Mouse (Mus musculus): ENCODE data around the gene Ubl3.
A peak's percentile ranks its signal among the peaks of the same experiment; 100 is the strongest.

The Ubl3 gene

DNA sequence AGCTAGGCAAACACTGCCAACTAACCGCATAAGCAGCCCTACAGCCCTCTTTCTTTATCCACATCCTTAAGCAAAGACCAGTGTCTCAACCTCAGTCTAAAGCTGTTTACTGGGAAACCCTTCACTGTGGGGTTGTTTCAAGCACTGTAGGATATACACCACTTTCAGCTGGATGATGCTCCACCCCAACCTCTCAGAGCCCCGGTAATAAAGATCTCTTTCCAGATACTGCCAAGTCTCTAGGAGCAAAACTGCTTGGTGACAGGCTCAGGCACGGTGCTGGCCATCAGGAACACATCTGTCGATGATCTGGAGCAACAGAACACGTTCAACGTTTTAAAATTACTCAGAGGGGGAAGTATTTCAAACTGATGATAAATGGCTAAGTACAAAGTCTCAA lies 25.0 kb downstream of the Ubl3 start:
- no peak for DNase-seq (ENCODE audit: low spot score)

DNA sequence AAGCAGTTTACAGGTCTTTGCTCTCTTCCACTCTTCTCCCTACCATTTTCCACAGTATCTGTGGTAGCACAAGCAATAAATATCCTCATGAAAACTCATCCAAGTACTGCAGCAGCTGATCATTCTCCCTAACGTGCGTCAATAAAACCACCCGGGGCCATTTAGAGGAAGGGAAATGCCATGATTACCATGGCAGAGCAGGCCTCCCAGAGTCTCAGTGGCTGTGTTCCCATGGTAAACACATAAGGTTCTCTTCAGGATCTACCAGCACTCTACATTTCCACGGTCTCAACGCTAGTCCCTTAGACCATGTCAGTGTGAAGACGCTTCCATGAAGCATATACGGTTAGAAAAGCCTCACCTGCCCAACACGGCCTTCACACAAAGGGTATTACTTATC lies 26.0 kb downstream of the Ubl3 start:
- DNase-seq (ENCODE audit: low spot score) = no peak

GRCm38 (mm10) chr5:148523202-148523971 lies 29.2 kb downstream of the Ubl3 start:
- DNase-seq (ENCODE audit: low spot score) = no peak

DNA sequence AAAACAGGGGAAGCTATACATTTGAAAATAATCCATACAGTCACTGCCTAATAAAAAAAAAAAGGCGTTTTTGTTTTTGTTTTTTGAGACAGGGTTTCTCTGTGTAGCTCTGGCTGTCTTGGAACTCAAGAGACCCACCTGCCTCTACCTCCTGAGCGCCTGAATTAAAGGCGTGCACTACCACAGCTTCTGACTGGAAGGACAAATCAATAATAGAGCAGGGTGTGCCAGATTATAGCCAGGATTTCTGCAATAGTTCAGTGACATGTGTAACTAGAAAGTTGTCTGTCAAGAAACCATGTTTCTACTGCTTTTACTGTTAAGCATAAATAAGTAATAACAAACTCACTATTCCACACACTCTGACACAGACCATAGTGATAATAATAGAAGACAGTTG lies 30.2 kb downstream of the Ubl3 start:
- DNase-seq (ENCODE audit: low spot score) = no peak

DNA sequence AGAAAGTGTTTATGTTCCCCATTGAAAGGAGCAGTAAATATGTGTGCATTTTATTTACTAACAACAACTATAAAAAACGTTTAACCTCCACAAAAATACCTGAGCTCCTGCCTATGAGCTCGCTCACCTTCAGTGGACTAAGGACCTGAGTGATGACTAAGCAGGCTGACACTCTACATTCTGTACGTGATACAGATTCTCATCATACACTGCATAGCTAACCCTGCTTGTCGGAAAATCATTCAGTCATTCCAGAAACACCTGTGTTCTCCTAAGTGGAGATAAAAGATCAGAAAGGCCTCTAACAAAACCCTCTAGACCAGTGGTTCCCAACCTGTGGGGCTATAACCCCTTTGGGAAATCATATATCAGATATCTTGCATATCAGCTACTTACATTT lies 35.1 kb downstream of the Ubl3 start:
- DNase-seq (ENCODE audit: low spot score) = no peak

GRCm38 (mm10) chr5:148512042-148512640 lies 40.4 kb downstream of the Ubl3 start:
- no peak for DNase-seq (ENCODE audit: low spot score)

DNA sequence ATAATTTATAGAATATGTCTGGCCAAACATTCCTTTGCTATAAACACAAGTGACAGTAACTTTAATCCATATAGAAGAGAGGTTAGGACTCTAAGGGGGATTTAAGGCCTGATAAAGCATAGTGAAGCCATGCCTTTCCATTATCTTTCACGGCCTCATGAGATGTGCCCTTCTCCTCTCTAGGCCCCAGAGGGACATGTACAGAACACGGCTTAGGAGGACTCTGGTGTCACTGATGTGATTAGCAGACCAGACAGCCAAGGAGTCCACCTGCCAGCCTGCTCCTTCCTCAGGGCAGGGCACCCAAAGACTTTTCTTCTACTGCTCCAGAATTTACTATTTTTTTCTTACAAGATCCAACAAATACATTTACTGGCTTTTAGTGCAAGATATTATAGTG lies 42.3 kb downstream of the Ubl3 start:
- no peak for DNase-seq (ENCODE audit: low spot score)

DNA sequence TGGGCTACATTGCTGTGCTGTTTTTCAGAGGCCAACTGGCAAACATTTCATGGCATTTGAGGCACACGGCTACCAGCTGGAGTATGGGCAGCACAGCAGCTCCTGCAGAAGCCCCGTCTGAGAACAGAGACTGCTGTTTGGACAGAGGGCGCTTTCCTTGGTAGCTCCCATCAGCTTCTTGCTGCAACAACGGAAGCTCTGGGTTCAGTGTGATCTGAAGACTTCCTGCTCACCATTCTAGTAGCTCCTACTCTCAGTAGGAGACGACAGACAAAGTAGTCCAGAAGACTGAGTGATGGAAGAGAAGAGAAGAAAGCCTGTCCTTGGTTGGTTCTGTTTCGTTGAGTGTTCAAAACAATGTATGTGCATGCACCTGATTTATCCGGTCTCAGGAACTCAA lies 42.9 kb downstream of the Ubl3 start:
- DNase-seq (ENCODE audit: low spot score) = no peak

- no peak for DNase-seq (ENCODE audit: low spot score)
Observed at GRCm38 (mm10) chr5:148508901-148509604, 43.5 kb downstream of the Ubl3 start.

GRCm38 (mm10) chr5:148505381-148505780 lies 47.2 kb downstream of the Ubl3 start:
- no peak for DNase-seq (ENCODE audit: low spot score)

DNA sequence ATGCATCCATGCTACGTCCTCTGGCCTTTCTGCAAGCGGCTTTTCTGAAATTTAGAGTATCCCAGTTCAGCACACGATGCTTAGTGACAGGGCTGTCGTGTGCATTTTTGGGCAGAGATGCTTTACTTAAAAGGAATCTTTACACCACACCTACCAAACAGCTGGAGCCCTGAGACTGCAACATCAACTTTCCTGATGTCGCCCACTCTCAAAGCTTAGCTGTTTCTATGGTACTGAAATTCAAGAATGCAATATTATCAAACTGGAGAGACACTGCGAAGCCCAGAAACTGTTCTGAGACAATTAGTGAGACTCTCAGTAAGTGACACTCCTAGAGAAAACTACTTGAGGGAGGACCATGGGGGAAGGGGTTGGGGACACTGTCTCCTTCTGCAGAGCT lies 50.4 kb downstream of the Ubl3 start:
- DNase-seq (ENCODE audit: low spot score) = no peak

- DNase-seq (ENCODE audit: low spot score) = no peak
Observed at GRCm38 (mm10) chr5:148501228-148501957, 51.2 kb downstream of the Ubl3 start.

GRCm38 (mm10) chr5:148500516-148500915 lies 52.1 kb downstream of the Ubl3 start:
- DNase-seq (ENCODE audit: low spot score) = no peak

DNA sequence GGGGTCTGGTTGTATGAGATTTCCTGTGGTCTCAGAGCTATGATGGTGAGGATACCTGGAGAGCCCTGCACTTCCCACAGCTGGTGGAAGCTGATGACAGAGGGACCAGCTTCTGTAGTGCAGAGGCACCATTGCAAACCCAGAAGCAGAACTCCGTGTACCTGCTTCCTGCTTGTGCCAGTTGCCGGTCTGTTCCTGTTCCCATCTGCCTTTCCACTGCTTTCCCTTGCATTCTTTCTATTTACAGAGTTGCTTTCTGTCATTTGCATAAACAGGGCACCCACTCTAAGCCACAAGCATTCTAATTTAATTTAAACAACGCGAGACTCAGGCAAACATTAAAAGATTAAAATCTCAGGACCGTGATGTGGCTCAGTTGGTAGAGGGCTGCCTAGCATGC lies 53.0 kb downstream of the Ubl3 start:
- no peak for DNase-seq (ENCODE audit: low spot score)

- DNase-seq (ENCODE audit: low spot score) = no peak
Observed at GRCm38 (mm10) chr5:148495991-148496390, 56.6 kb downstream of the Ubl3 start.

GRCm38 (mm10) chr5:148495173-148495572 lies 57.4 kb downstream of the Ubl3 start:
- no peak for DNase-seq (ENCODE audit: low spot score)

GRCm38 (mm10) chr5:148494249-148494648 lies 58.3 kb downstream of the Ubl3 start:
- DNase-seq (ENCODE audit: low spot score) = no peak

DNA sequence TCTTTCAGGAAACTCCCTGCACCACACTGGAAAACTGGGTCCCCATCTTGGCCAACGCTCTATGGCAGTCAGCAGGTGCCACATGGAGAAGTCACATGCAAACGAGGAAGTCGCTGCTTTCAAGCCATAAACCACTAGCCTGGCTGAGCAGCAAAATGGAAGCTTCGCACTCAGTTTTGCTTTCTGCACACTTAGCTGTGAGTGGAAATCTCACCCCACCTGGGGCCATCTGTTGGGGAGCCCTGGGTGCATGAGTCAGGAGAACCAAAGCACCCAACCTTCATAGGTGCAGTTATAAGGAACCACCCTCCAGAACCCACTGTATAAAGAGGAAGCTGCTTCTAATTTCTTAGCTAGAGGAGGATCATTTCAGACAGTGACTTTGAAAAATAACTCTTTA lies 59.6 kb downstream of the Ubl3 start:
- no peak for DNase-seq (ENCODE audit: low spot score)

DNA sequence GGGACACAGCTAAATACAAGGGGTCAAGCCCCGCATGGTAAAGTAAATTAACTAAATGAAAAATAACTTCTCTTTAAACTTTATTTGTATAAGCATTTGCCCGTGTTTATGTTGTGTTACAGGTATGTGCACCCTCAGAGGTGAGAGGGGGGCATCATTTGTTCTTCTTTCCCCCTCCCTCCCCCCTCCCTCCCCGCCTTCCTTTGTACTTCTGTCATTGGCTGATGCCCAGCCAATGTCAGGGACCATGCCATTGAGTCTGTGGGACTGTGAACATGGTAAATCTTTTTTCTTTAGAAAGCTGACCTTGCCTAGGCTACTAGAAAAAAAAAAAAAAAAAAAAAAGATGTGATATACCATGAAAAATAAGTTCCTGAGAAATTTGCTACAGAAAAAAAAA lies 62.2 kb downstream of the Ubl3 start:
- DNase-seq (ENCODE audit: low spot score) = no peak

GRCm38 (mm10) chr5:148489724-148490193 lies 62.8 kb downstream of the Ubl3 start:
- peak; percentile 24 for DNase-seq (ENCODE audit: low spot score)

DNA sequence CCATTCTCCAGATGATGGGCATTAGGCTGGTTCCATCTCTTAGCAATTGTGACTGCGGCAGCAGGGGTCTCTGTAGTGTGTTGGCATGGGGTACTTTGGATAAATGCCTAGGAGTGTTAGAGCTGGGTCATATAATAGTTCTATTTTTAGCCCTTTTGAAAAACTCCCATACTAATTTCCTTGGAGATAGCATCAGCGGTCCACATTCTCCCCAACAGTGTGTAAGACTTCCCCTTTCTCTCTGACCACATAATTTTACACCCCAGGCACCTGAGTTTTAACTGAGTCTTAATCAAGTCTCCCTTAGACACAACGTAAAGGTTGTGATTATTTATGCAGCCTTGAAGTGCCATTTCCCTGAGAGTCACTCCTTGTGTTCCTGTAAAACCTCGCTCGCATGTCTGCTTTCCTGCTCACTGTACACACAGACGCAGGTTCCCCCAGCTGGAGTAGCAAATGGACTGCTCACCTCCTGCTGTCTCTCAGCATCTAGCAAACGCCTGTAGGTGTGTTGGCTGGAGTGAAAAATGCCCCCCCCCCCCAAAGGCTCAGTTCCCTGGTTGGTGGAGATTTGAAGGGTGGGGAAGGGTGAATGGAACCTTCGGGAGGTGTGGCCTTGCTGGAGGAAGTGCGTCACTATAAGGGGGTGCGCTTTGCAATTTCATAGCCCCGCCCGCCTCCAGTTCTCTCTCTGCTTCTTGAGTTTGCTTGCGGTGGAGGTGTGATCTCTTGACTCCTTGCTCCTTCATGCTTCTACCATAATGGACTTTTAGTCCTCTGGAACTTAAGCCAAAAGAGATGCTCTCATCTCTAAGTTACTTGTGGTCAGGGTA lies 63.5 kb downstream of the Ubl3 start:
- DNase-seq (ENCODE audit: low spot score) = no peak

GRCm38 (mm10) chr5:148486202-148486601 lies 66.4 kb downstream of the Ubl3 start:
- DNase-seq (ENCODE audit: low spot score) = no peak
